Mouse (Mus musculus) large intestine, adult 2 months (tissue): ENCODE results near the gene Esp6. TPM values are rescaled to one million over a fixed set of nuclear protein-coding genes. Genes with fewer than 3 reads are reported as not detected.
"Not testable (repeated sequence)": the region's sequence is repeated elsewhere in the genome, so short reads cannot be mapped to it uniquely, and the experiment has no call there.

Experiments used
- DNase-seq: peaks from one replicate; pipeline ENCODE4 v3.0.0-alpha.2; 2012; ENCODE audit warnings: low read depth, low spot score
- WGBS: fragments of 180-500 bp; shearing (Covaris S2); methylation state at CpG from one replicate; pipeline ENCODE4 v1.1.7; 2018; 5-methylcytosine and 5-hydroxymethylcytosine counted together
- polyA plus RNA-seq: library from polyadenylated mRNA; depleted of rRNA; stranded (reverse); fragments of >200 nt; gene quantifications from 2 replicates; pipeline ENCODE4 v1.2.3, GENCODE M21; 2012; rRNA removed

Esp6 gene
- not detected in 2 replicates for polyA plus RNA-seq

DNA sequence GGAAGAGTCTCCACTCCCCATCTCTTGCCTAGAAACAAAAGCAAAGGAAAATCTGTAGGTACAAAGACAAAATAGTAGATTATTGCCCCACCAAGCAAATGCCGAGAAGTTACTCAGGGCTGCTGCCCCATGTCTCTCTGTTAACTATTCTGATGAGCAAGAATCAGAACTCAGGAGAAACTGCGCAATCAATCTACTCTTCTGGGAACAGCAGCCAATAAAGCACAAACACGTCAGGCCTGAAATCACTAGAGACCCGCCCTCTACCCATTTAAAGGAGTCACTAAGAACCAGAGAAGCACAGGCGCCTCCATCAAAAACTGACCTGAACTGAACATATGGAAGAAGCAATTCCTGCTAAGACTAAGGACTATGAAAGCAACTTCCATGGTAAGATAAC is at the start of gene Esp6:
Esp6 (plus strand) TSS at position 301 of the 400 bp plus-strand sequence.
- DNase-seq = no peak
- WGBS = 77% methylated on average over 5 of the region's 5 CpGs

- 62% methylated on average over 3 of the region's 3 CpGs for WGBS
- DNase-seq = no peak
These were observed 41.5 kb upstream of the Esp6 start, which contains the start of gene Esp8 for GRCm38 (mm10) chr17:40519818-40520217. Gene Esp8 (plus strand): TSS chr17:40520022.

GRCm38 (mm10) chr17:40529813-40530212 is 31.5 kb upstream of the Esp6 start:
- 65% methylated on average over 3 of the region's 3 CpGs for WGBS
- no peak for DNase-seq

DNA sequence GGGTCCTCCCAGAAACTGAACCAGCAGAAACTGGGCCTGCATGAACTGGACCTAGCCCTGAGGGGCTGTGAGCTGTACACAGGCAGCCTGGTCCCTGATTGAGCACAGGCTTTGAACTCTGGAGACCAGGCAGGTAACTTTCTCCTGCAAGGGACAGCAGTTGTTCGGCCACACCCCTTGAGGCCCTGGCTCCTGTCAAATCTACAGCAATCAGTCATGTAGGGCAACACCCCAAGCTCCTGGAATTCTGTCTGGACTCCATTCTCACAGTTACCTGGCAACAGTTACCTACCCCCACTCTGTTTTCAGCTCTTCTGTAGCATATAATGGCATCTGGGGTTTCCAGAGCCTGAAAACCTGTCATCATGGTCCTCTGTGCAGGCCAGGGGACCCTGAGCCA is 30.2 kb upstream of the Esp6 start:
- no peak for DNase-seq
- WGBS = 47% methylated on average over 1 of the region's 1 CpGs

DNA sequence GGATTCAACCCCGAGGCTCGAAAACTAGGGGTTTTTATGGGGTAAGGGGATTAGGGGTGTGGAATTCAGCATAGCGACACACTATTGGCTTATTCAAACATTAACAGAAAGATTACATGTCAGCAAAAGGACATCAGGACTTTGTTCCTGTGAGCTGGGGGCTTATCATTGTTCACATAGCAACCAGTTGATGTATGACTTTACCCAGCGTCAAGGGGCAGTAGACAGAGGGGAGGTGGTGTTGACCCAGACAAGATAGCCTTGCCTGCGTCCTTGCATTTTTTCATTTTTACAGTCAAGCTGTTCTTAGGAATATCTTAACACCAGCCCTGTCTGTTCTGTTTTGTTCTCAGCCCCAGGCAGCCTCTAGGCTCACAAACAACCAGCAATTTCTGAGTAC is 14.3 kb upstream of the Esp6 start:
- DNase-seq = not testable (repeated sequence)
- WGBS = 17% methylated on average over 5 of the region's 5 CpGs

GRCm38 (mm10) chr17:40553470-40553869 is 7.8 kb upstream of the Esp6 start:
- DNase-seq = no peak
- WGBS = 77% methylated on average over 1 of the region's 1 CpGs

DNA sequence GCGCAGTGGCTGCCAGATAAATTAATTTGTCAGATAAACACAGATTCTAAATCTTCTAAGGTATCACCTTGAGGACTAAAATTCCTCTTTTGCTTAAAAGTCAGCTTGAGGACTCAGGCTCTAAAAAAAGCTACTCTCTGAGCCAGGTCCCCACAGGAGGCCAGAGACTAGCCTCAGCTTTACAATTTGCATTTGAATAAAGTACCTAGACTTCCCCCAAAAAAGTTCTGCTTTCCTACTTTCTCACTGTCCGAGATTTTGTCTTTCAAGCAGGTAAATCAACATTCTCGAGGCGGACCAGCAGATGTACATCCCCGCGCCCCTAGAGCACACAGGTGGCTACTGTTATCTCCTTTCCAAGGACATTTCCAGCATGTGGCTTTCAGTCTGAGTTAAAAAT is 22.6 kb downstream of the Esp6 start:
- not testable (repeated sequence) for DNase-seq
- 60% methylated on average over 6 of the region's 6 CpGs for WGBS

- DNase-seq = no peak
These were observed 30.0 kb downstream of the Esp6 start for GRCm38 (mm10) chr17:40591297-40591696.

DNA sequence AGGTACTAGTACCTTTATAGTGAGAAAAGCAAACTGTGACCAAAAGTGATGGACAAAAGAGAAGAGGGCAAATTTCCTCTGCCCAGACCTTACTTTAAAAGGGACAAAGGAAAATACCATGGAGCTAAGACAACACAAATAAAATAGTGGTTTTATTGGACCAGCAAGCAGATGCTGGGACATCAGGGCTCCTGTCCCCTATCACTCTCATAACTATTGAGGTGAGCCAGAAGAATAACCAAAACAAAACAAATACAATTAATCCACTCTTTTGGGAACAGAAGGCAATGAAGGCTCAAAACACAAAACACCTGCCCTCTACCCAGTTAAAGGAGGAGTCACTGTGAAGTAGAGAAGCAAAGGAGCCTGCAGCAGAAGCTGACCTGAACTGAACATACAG is 37.0 kb downstream of the Esp6 start, which contains the start of gene Esp4:
Esp4 (plus strand) TSS at position 301 of the 400 bp plus-strand sequence.
- no peak for DNase-seq

Other genes starting within 250 kb of the Esp6 start
- gene Crisp1, start 242.3 kb upstream of the Esp6 start, polyA plus RNA-seq = 0.29 and 0.67 TPM in 2 replicates
- gene Esp8, start 41.5 kb upstream of the Esp6 start, polyA plus RNA-seq = not detected in 2 replicates
- not detected in 2 replicates for gene Esp4, start 37.1 kb downstream of the Esp6 start, polyA plus RNA-seq
- gene Esp3, start 70.6 kb downstream of the Esp6 start, polyA plus RNA-seq = not detected in 2 replicates
- not detected in 2 replicates for gene Esp1, start 165.6 kb downstream of the Esp6 start, polyA plus RNA-seq
- not detected in 2 replicates for gene Crisp2, start 245.5 kb downstream of the Esp6 start, polyA plus RNA-seq
- gene Rhag, start 249.6 kb downstream of the Esp6 start, polyA plus RNA-seq = not detected in 2 replicates